Mouse (Mus musculus) left cerebral cortex, adult 8-10 months (tissue): ENCODE measurements around the gene Robo2. TPM values are rescaled to one million over a fixed set of nuclear protein-coding genes. Genes with fewer than 3 reads are reported as not detected.
"Not testable (repeated sequence)": the region's sequence is repeated elsewhere in the genome, so short reads cannot be mapped to it uniquely, and the experiment has no call there.

Experiments
- DNase-seq, 2 experiments: peaks; one replicate each; pipeline ENCODE4 v3.0.0; 2022; ENCODE audit warnings: low spot score in 2 of 2
- total RNA-seq, 4 experiments: library from RNA; stranded (reverse); gene quantifications; 2 replicates each; pipeline ENCODE4 v1.2.4; 2022

The Robo2 gene
- total RNA-seq, 4 experiments from 2014 or later, result 113 to 142 (median 134) TPM

- DNase-seq, result no peak
Measured at GRCm38 (mm10) chr16:74216879-74217415, 194.7 kb downstream of the Robo2 start.

DNA sequence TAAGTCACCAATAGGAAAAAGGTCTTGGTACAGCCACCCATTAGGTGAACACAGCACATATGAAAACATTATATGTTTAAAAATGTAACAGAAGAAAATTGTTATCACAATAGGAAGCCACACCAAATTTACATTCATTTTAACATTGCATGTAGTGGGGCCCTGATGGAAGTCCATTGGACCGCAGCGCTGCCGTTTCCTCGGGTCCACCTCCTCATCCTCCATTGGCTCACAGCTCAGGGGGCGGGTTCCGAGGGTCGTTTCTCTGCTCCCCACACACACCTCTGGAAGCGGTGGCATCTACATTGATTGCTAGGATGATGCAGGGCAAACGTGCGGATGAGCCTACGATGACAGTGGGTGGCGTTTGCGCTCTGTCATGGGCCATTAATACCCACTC is 195.8 kb downstream of the Robo2 start:
- no peak for DNase-seq

- DNase-seq, result no peak
Measured at GRCm38 (mm10) chr16:74200705-74201104, 210.9 kb downstream of the Robo2 start.

DNA sequence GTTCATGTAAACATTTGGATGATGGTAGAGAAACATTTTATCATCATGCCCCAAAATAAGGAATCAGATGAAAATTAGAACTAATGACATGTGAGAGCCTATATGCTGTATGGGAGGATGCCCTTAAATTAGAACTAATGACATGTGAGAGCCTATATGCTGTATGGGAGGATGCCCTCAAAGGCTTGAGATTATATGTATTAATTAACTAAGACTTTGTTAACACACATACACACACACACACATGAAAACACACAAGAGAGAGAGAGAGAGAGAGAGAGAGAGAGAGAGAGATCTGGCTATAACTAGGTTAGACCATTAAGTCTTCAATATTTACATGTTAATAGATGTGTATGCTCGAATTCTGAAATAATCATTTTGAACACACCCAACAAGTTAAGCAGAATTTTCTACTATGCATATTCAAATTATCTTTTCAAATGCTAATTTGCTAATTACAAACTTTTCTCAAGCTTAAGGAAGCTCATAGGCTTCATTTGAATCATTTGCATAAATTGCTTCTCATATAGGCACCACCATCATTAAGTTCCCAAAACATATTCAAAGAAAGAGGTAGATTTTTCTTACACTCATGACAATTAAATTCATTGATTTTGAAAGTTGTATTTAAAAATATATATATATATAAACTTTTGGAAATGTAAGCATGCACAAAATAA is 211.5 kb downstream of the Robo2 start:
- no peak for DNase-seq

GRCm38 (mm10) chr16:74192979-74193554 is 218.6 kb downstream of the Robo2 start:
- DNase-seq, result no peak

DNA sequence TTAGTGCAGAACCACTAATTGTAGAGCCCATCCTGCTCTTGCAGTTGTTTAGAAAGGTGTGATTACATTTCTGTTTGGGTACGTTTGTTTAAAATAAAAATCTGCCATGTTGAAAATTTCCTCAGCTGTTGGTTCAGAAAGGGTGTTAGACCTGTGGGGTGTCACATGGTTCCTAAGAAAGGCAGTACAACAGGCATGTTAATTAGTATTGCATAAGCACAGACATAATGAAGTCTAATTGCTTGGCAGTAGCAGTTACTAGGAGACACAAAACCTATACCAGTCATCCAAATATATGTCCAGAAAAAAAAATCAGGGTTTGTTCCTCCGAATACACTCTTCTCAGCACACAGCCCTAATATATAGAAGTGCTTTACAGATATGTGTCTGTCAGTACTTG is 220.0 kb downstream of the Robo2 start:
- DNase-seq, result no peak

- no peak for DNase-seq
Measured at GRCm38 (mm10) chr16:74182509-74183113, 229.0 kb downstream of the Robo2 start.

DNA sequence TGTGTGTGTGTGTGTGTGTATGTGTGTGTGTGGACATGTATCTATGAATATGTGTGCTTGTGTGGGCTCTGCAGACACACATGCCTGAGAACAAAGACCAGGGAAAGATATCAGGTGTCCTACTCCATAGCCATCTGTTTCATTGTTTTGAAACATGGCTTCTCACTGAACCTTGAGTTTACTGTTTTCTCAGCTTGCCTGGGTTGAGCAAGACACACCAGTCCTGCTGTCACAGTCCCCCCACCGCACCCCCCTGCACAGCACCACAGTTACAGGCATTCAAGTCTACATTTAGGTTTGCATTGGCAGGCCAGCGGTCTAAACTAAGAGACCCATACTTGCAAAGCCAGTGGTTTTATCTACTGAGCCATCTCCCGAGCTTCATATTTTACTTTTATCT is 239.0 kb downstream of the Robo2 start:
- DNase-seq, result no peak

DNA sequence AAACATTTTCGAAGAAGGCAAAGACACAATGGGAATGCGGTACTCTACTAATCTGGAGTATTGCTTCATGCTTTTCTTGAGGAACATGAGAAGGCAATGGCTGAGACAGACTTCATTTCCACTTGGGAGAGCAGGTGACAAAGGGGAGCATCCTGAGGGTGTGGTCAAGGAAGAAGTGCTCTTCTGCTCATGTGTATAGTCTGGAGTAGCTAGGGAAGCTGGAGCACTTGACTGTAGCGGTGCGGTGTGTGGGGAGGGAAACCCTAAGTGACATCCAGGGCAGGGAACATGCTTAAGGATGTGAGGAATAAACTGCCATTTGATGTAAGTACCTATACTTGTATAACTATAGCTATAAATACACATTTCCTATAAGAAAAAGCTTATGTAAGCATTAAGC is 242.0 kb downstream of the Robo2 start:
- DNase-seq, result no peak

- DNase-seq, result no peak
Measured at GRCm38 (mm10) chr16:74169121-74169520, 242.5 kb downstream of the Robo2 start.

DNA sequence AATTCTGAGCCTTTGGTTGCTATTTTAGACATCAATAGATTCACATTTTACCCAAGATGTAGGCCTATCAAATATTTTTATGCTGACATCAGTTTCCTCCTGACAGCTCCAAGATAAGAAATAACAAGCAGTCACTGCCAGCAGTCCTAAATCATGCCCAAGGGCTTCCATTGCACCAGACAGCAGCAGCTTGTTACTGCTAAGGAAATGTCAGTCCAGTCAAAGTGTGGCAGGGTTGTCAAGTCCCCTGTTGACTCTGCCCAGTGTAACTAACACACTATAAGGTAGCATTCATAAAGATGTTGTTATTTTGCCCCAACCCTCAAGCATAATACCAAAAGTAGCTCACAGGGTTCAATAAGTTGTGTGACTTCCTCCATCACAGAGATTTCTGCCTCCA is 243.8 kb downstream of the Robo2 start:
- DNase-seq, result no peak

DNA sequence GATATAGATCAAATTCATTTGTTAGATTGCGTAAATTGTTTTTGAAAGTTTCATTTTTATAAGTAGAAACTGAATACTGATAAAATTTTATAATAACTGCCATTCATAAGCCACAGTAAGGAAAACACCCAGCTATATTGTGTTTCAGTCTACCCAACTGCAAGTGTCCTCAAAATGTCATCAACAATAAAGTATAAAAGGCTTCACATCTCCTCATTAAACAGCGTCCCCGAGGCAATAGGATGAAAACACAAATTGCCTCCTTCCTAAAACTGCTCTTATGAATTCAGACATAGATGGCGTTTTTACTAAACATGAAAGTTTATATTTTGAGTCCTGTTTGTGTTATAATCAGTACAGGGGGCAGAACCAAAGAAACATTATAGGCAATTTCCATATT is 249.6 kb downstream of the Robo2 start:
- DNase-seq, result no peak

- no peak for DNase-seq
Measured at GRCm38 (mm10) chr16:74159189-74159588, 252.4 kb downstream of the Robo2 start.

DNA sequence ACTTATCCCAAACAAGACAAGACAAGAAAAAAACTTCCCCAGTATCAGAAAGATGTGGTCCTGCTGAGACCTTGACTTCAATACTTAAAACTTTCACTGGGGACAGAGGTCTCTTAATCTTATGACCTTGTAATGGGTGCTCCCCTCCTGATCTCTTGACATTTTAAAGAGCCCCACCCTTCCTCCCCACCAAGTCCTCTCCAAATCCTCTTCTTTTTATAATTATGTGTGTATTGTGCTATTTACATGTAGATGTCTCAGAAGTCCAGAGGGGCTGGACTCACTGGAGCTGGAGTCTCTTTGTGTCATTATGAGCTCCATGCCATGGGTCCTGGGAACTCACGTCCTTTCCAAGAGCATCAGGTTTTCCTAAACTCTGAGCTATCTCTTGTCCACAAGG is 275.4 kb downstream of the Robo2 start:
- no peak for DNase-seq

- DNase-seq, result no peak
Measured at GRCm38 (mm10) chr16:74132833-74133232, 278.8 kb downstream of the Robo2 start.

DNA sequence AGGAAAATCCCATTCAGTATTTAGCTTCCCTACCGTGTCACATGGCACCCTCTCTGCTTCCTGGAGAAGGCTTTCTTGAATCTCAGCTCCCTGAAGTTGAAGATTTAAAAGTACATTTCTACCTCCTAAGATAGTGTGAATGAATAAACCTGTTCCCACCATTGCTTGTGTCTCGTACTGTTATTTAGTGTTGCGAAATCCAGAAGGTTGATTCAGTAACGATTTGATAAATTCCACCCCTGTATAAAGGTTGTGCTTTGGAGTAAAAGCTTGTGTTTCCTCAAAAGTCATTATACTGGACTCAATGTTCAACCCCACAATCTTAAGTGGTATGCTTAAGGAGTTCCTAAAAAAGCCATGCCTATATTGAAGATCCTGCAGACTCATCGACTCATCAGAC is 280.3 kb downstream of the Robo2 start:
- DNase-seq, result no peak

GRCm38 (mm10) chr16:74128443-74128983 is 283.1 kb downstream of the Robo2 start:
- no peak for DNase-seq

DNA sequence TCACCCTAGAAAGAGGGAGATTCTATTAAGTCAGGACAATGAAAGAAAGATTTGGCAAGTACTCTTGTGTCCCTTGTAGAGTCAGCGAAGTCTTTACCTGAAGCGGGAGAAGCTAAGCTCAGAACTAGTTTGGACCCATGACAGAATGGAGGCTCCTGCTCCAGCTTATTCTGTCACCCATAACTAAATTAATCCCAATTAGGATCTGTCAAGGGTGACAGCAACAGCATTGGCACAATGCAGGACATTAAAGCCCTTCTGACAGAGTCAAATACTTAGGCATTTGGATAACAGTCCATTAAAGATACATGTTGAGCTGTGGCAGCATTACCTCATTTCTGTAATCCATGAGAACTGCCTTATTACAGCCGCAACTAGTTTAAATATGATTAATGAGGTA is 298.5 kb downstream of the Robo2 start:
- DNase-seq, result no peak

- DNase-seq, result no peak
Measured at GRCm38 (mm10) chr16:74111101-74111500, 300.5 kb downstream of the Robo2 start.

- not testable (repeated sequence) for DNase-seq
Measured at GRCm38 (mm10) chr16:74104449-74104848, 307.2 kb downstream of the Robo2 start.

- no peak for DNase-seq
Measured at GRCm38 (mm10) chr16:74092997-74093801, 318.4 kb downstream of the Robo2 start.

- DNase-seq, result peak in 1 of 2 experiments; percentile 22
Measured at GRCm38 (mm10) chr16:74089951-74090350, 321.7 kb downstream of the Robo2 start.
